Mouse (Mus musculus): Measurements from ENCODE around the gene Rab19.
"Not testable (repeated sequence)": the region's sequence is repeated elsewhere in the genome, so short reads cannot be mapped to it uniquely, and the experiment has no call there.

Rab19 gene

GRCm38 (mm10) chr6:39379749-39380148 is 1.2 kb upstream of the Rab19 start:
- DNase-seq, result no peak

DNA sequence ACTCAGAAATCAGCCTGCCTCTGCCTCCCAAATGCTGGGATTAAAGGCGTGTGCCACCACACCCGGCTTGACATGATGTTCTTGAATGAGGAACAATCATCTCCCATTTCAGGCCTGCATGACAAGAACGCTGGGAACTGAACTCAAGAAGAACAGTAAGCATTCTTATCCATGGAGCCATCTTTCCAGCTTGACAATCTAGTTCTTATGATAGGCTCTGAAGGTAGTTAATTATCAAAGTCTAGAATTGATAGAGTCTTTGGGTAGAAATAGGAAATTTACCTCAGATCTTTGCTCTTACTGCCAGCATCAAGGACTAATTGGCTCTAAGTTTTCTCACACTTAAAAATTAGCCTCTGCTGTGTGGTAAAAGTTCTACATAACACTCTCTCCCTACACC is 699 bp upstream of the Rab19 start:
- DNase-seq, result no peak

DNA sequence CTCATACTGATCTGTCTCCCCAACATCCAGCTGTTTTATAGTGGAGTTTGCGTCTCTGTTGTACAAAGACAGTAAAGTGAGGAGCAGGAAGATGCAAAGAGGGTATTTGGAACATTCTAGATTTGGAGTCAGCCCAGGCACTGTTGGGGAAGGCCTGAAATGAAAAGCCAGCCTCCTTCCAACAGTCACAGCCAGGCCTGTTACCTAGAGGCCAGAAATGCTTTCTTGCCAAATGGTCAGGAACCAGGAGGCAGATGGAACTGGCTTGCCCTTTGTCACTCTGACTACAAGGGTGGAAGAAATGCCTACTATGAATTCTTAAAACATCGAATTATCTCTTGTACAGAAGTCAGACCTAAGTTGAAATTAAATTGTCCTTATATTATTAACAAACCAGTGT is 9.0 kb downstream of the Rab19 start:
- no peak for DNase-seq

- DNase-seq, result no peak
These were observed 14.5 kb downstream of the Rab19 start for GRCm38 (mm10) chr6:39395471-39395870.

- no peak for DNase-seq
These were observed 14.9 kb downstream of the Rab19 start for GRCm38 (mm10) chr6:39395916-39396315.

DNA sequence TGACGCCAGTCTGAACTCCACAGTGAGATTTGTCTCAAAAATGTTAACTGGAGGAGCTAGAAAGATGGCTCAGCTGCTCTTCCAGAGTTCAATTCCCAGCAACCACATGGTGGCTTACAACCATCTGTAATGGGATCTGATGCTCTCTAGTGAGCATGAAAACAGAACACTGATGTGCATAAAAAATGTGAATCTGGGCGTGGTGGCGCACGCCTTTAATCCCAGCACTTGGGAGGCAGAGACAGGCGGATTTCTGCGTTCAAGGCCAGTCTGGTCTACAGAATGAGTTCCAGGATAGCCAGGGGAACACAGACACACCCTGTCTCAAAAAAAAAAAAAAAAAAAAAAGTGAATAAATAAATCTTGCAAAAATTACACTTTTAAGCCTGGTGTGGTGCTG is 16.1 kb downstream of the Rab19 start:
- no peak for DNase-seq

- no peak for DNase-seq
These were observed 17.4 kb downstream of the Rab19 start for GRCm38 (mm10) chr6:39398342-39398741.

DNA sequence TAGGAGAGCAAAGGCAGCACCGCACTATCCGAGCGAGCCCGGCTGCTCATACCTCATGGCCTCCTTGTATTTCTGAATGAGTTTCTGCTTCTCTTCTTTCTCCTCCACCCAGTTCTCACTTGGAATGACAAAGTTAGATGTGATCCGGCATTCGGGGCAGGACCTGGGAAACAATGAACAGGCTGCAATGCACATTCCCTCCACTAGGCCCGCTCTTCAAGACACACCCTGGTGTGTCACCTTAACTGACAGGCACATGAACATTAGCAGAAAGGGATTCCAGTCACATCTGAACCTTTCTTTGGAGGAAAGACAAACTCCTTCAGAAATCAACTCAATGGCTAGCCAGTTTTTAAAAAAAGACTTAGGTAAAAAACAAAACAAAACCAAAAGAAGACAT is 19.4 kb downstream of the Rab19 start:
- DNase-seq, result peak; percentile 44

DNA sequence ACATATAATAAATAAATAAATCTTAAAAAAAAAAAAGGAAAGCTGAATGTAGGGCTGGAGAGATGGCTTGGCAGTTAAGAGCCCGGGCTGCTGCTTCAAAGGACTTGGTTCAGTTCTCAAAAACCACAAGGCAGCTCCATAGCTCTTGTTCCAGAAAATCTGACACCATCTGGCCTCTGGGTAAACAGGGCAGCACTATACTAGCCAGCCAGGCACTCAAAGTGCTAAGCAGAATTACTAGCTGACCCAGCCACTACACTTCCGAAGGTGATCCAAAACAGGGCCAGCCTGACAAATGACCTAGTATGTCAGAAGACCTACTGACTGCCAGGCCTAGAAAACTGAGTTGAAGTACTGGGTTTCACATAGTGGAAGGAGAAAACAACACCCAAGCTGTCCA is 22.2 kb downstream of the Rab19 start:
- no peak for DNase-seq

DNA sequence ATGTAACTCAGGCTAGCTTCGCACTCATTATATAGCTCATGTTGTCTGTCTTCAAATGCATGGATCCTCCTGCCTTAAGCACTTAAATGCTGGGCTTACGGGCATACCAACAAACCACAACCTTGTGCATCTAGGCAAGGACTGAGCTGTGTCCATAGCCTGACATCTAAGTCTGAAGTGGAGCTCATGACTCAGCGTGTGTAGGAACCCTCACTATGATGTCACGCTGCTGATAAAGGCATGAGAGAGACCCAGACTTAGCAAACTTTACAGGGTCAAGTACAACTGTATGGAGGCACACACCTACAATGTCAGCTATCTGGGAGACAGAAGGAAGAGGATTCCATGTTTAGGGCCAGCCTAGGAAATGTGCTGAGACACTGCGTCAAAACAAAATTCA is 25.5 kb downstream of the Rab19 start:
- DNase-seq, result no peak

DNA sequence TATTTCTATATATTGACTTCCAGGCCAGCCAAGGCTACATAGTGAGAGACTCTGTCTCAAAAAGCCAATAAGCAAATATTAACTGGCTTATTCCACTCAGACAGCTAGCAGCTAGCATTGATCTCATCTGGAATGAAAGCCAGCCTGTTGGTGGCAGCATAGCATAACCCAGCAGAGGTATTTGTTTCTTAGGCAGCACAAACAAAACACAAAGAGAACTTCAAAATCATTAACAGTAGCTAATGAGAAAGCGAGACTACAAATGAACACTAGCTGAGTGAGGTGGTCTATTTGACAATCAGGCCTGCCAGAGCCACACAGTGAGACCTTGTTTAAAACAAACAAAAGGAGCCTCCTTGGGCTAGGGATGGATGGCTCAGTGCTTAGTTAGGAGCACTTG is 33.1 kb downstream of the Rab19 start:
- DNase-seq, result peak; percentile 25

- peak; percentile 72 for DNase-seq
These were observed 34.8 kb downstream of the Rab19 start for GRCm38 (mm10) chr6:39415762-39416161.

DNA sequence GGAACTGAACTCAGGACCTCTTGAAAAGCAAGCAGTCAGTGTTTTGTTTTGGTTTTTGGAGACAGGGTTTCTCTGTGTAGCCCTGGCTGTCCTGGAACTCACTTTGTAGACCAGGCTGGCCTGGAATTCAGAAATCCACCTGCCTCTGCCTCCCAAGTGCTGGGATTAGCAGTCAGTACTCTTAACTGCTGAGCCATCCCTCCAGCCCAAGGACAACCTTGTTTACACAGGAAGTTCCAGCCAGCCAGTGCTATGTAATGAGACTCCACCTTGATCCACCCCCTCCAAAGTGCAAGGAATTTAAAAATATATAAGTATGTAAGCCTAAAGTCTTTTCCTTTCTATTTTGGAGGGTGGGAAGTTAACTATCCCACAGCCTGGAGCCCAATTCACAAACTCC is 35.7 kb downstream of the Rab19 start:
- not testable (repeated sequence) for DNase-seq

- DNase-seq, result no peak
These were observed 38.4 kb downstream of the Rab19 start for GRCm38 (mm10) chr6:39419386-39419850.

GRCm38 (mm10) chr6:39419851-39420721 is 39.1 kb downstream of the Rab19 start, which contains the start of gene Mkrn1:
Gene Mkrn1 (minus strand): TSS chr6:39420462.
- peak; percentile 87 for DNase-seq

DNA sequence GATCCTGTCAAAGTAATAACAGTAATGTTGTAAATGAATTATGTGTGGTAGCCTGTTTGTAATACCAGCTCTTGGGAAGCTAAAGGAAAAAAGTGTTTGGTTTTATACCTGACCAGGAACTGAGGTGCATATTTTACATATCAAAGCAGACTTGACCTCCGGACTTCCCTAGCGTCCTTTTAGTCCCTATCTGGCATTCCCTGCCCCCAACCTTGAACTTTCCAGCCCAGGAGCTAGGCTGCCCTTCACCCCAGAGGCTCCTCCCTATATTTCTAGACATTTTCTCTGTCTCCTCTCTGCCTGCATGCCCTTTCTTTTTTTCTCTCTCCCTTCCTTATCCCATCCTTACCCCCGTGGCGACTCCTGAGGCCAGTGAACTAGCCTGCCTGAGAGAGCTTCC is 39.9 kb downstream of the Rab19 start:
- no peak for DNase-seq

GRCm38 (mm10) chr6:39423130-39423551 is 42.2 kb downstream of the Rab19 start:
- no peak for DNase-seq

GRCm38 (mm10) chr6:39423686-39424085 is 42.7 kb downstream of the Rab19 start:
- DNase-seq, result no peak

- DNase-seq, result no peak
These were observed 44.2 kb downstream of the Rab19 start for GRCm38 (mm10) chr6:39425181-39425580.

DNA sequence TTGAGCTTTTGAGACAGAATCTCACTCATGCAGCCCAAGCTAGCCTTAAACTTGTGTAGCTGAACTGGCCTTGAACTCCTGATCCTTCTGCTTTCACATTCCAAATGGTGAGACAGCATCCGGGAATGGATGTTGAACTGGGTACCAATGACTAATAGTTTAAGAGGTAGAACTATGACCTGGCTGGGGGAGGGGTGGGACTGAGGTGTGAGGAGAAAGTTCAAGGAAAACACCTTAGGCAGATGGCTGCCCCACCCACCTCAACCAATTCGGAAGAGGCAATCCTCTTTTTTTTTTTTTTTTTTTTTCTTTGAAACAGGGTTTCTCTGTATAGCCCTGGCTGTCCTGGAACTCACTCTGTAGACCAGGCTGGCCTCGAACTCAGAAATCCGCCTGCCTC is 45.8 kb downstream of the Rab19 start:
- no peak for DNase-seq

DNA sequence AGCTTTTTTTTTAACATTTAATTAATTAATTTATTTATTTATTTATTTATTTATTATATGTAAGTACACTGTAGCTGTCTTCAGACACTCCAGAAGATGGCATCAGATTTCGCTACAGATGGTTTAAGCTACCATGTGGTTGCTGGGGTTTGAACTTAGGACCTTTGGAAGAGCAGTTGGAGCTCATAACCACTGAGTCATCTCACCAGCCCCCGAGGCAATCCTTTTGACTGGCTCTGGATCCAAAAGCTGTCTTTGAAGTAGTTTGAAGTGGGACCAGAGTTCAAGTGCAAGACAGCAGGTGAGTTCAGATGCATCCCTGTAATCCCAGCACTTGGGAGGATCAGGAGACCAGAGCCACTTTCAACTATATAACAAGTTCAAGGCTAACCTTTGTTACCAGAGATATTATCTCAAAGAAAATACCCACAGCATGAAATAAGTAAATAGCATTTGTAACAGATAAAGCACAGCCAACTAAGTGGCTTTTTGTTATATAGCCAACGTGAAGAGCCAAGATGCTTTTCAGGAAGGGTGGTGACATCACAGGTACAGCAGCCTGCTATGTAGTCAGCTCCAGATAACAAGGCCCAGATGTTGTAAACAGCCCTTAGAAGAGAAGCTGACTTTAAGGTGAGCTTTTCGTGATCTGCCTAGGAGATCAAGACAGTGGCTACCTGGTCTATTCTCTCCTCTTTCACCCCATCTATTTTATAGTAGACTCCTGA is 46.5 kb downstream of the Rab19 start:
- no peak for DNase-seq

DNA sequence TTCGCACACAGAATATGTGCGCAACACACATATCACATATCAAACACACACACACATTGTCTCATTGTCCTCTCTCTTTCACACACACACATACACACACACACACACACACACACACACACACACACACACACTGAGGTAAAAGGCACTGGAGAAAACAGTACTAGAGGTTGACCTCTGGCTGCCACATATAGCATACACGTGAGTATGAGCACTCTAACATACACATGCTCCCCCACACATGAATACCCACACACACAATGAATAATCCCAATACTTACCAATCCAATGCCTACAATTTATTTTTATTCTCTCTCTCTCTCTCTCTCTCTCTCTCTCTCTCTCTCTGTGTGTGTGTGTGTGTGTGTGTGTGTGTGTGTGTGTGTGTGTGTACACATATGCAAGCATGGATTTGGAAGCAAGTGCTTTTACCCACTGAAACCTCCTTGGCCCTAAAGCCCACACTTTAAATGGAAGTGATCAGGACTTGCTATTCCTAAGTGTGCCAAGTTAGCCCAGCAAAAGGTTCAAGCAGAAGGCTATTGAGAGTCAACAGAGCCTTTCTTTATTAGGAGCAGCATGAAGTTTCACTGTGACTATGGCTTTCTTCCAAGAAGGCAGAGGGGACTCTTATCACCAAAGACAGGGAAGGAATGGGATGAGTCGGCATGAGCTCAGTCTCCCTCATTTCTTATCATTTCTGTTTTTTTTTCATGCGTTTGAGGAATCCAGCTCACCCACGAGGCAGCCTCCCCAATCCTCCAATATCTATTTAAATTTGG is 48.2 kb downstream of the Rab19 start:
- DNase-seq, result no peak

- no peak for DNase-seq
These were observed 49.7 kb downstream of the Rab19 start for GRCm38 (mm10) chr6:39430722-39431121.
